Mouse (Mus musculus) kidney, embryonic 15.5 days (tissue): ENCODE measurements at regions not wholly inside any gene's neighbourhood (a gene's known extent, or its start where the extent isn't known, plus 50 kb on each side); places are given as distances from the start of the nearest gene placed in this dataset.

Experiments
- ATAC-seq: fragments of 200-750 bp; cut with Nextera tagmentation; replicated peaks from 2 replicates; pipeline ENCODE4 v1.8.0; 2017; ENCODE audit warnings: moderate TSS enrichment; ENCODE audit not compliant: low FRiP score
- H3K27ac ChIP-seq: fragments of 300-500 bp; sonication (generic); 2 replicates; pipeline ENCODE4 v1.5.1; 2015; ENCODE audit warnings: mild to moderate bottlenecking, inconsistent platforms
- H3K27me3 ChIP-seq: fragments of 300-500 bp; sonication (generic); 2 replicates; pipeline ENCODE4 v1.6.1; 2015; ENCODE audit warnings: inconsistent platforms
- H3K36me3 ChIP-seq: fragments of 300-500 bp; sonication (generic); 2 replicates; pipeline ENCODE4 v1.6.1; 2015; ENCODE audit warnings: inconsistent platforms
- H3K4me1 ChIP-seq: fragments of 300-500 bp; sonication (generic); 2 replicates; pipeline ENCODE4 v1.6.1; 2015; ENCODE audit warnings: inconsistent platforms
- H3K4me2 ChIP-seq: fragments of 300-500 bp; sonication (generic); 2 replicates; pipeline ENCODE4 v1.6.1; 2015; ENCODE audit warnings: moderate library complexity, mild to moderate bottlenecking, inconsistent platforms
- H3K4me3 ChIP-seq: fragments of 300-500 bp; sonication (generic); replicated peaks from 2 replicates; pipeline ENCODE4 v1.5.1; 2015; ENCODE audit warnings: mild to moderate bottlenecking, inconsistent platforms
- H3K9ac ChIP-seq: fragments of 300-500 bp; sonication (generic); 2 replicates; pipeline ENCODE4 v1.6.1; 2015; ENCODE audit warnings: mild to moderate bottlenecking, inconsistent platforms
- H3K9me3 ChIP-seq: fragments of 300-500 bp; sonication (generic); replicated peaks from 2 replicates; pipeline ENCODE4 v1.6.1; 2016; ENCODE audit warnings: inconsistent platforms
- WGBS: fragments of 180-500 bp; shearing (Covaris S2); methylation state at CpG from one replicate; pipeline ENCODE4 v1.1.7; 2015; ENCODE audit warnings: mixed read lengths; 5-methylcytosine and 5-hydroxymethylcytosine counted together

DNA sequence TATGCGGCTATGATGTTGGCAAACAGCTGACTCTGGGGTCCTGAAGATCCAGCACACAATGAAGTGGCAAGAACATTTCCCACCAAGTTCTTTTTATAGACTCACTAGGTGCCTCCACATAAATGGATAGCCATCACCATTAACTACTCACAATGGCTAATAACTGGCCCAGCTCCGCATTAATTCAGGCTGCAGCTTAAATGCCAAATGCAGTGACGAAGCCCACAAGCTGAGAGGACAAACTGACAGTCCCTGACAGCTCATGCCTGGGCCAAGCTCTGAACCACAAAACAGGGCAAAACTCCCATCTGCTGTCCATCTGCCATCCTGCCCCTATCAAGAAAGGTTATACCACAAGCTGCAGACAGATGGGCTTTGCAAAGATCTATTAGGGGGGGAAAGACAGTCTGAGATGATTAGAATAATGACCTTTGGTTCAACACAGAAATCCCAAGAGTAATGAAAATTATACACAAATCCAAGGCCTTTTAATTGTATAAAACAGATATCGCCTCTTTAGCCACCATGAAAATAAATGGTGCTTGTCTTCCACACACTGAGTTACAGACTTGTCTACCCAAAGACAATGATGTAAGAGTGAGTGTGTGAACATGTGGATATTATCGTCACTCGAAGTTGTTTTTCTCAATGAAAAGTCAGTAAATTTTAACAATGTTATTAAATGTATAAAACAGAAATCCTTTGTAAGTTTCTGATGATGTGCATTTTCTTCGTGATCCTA lies 224.1 kb downstream of the Gm11361 start:
- no peak overlapping the region for H3K9ac ChIP-seq
- H3K4me3 ChIP-seq, result no peak overlapping the region
- H3K27me3 ChIP-seq, result no peaks in the 10 kb centered on the region
- WGBS, result 80% methylated on average over 7 of the region's 7 CpGs
- no peak overlapping the region for H3K4me2 ChIP-seq
- peaks cover 2% of the 10 kb centered on the region; the same call in 1 of the 2 replicates for H3K36me3 ChIP-seq
- H3K4me1 ChIP-seq, result 0 out of 2 replicates have a peak, but pooled peaks cover 4% of the 10 kb centered on the region
- H3K9me3 ChIP-seq, result no peaks in the 10 kb centered on the region
- no peak overlapping the region for H3K27ac ChIP-seq
- ATAC-seq, result no peak

DNA sequence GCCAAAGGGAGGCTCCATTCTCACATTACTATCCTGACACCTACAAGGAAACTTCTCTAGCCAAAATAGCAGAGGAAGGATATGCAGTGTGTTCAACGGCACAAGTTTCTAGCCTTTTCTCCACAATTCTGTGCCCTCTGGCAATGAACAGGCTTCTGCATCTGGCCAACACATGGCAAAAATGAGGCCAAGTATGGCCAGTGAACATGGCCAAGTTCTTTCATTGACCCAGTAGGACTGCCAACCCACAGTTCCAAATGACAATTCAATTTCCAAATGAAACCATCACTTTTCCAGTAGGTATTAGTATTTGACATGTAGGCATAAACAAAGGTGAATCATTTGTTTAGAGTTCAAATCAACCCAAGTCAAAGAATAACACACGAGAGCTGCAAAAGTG lies 208.8 kb downstream of the Gm11361 start:
- H3K4me2 ChIP-seq, result no peak overlapping the region
- WGBS, result 89% methylated on average over 2 of the region's 2 CpGs
- H3K27me3 ChIP-seq, result no peaks in the 10 kb centered on the region
- H3K4me1 ChIP-seq, result no peaks in the 10 kb centered on the region
- no peak for ATAC-seq
- H3K36me3 ChIP-seq, result no peaks in the 10 kb centered on the region
- no peak overlapping the region for H3K4me3 ChIP-seq
- no peak overlapping the region for H3K27ac ChIP-seq
- no peak overlapping the region for H3K9ac ChIP-seq
- H3K9me3 ChIP-seq, result no peaks in the 10 kb centered on the region

DNA sequence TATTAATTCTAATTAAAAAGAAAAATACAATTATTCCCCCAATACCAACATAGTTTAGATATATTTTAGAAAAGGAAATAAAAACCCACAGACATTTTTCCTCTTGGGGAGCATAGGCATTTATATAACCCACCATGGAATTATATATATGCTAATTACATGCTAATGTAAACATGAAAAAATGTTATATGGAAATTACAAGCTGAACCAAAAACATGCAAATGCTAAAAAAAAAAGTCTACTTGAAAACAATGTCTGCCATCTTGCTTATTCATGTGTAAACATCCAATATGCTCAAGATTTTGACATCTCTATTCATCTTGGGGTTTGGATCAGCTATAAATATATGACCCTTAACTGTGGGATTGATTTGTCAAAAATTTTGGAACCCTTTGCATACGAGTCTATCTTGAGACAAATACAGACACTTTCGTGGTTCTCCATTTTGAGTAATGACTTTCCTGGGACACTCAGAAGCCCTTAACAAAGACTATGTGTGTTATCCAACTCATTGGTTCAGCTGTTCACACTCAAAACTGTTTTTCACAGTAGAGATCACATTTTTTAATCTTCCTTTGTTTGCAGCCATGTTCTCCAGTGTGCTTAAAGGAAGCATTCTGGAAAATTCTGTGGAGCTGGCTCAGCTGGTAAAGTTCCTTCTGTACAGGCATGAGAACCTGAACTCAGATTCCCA lies 208.0 kb downstream of the Gm11361 start:
- Histone ChIP-seq H3K27me3 (no peaks in the 10 kb centered on the region), H3K4me1 (no peaks in the 10 kb centered on the region), H3K9me3 (no peaks in the 10 kb centered on the region), H3K4me2 (no peak overlapping the region), H3K9ac (no peak overlapping the region), H3K4me3 (no peak overlapping the region), H3K27ac (no peak overlapping the region), H3K36me3 (no peaks in the 10 kb centered on the region)
- ATAC-seq, result no peak
- WGBS, result 77% methylated on average over 2 of the region's 2 CpGs

DNA sequence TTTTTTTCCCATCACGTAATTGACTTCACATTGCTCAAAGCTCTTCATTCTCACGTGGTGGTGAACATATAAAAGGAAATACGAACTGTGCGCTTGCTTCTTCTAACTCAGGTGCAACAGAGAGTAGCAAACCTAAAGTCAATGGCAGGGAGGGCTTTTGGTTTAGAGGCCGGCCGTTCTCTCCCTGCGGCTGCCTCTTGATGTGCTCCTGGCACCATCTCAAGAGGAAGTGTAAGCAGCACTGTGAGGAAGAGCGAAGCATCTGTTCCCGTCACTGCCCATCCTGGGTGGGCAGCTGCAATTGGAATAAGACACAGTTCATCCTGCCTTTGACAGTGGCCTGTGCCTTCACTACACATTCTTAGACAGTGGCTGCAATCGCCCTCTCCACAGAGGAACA lies 204.0 kb downstream of the Gm11361 start:
- H3K4me2 ChIP-seq, result no peak overlapping the region
- no peak for ATAC-seq
- no peaks in the 10 kb centered on the region for H3K4me1 ChIP-seq
- no peak overlapping the region for H3K4me3 ChIP-seq
- no peak overlapping the region for H3K9ac ChIP-seq
- no peaks in the 10 kb centered on the region for H3K27me3 ChIP-seq
- H3K36me3 ChIP-seq, result no peaks in the 10 kb centered on the region
- no peaks in the 10 kb centered on the region for H3K9me3 ChIP-seq
- no peak overlapping the region for H3K27ac ChIP-seq
- WGBS, result 92% methylated on average over 10 of the region's 10 CpGs

DNA sequence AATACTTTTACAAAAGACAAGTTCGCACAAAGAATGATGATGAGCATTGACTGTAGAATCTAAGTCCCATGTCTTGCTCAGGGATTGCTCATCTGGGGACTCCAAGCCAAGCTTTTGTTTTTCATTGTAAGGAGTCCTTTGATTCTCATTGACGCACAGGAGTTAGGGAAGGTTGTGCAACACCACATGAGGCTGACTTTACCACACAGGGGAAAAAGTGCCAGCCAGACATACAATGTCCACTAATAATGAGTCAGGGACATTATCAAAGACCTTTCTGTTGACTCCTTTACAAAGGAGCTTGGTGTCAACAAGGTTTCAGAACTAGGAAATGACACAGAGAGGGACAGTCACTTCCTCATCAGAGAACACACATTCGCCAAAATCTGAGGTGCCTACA lies 200.1 kb downstream of the Gm11361 start:
- H3K4me1 ChIP-seq, result no peaks in the 10 kb centered on the region
- 87% methylated on average over 3 of the region's 3 CpGs for WGBS
- H3K27ac ChIP-seq, result no peak overlapping the region
- ATAC-seq, result no peak
- H3K9me3 ChIP-seq, result no peaks in the 10 kb centered on the region
- H3K9ac ChIP-seq, result no peak overlapping the region
- no peak overlapping the region for H3K4me3 ChIP-seq
- no peaks in the 10 kb centered on the region for H3K27me3 ChIP-seq
- H3K4me2 ChIP-seq, result no peak overlapping the region
- no peaks in the 10 kb centered on the region for H3K36me3 ChIP-seq

DNA sequence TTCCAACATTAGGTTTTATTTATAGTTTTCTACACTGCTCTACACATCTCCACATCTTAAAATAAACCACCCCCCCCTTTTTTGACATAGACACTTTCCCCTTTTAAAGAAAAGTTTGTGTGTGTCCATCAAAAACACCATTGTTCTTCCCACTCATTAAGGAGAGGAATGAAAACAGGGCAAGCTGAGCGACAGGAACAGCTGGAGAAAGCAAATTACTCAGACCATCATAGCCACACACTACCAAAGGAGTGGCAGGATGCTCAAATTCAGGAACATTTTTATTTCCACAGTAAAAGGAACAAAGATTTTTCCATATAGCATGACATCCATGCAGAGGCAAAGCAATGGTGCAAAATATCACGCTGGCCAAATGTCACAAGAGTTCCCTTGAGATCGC lies 198.6 kb downstream of the Gm11361 start:
- WGBS, result 88% methylated on average over 3 of the region's 3 CpGs
- no peaks in the 10 kb centered on the region for H3K27me3 ChIP-seq
- H3K4me3 ChIP-seq, result no peak overlapping the region

DNA sequence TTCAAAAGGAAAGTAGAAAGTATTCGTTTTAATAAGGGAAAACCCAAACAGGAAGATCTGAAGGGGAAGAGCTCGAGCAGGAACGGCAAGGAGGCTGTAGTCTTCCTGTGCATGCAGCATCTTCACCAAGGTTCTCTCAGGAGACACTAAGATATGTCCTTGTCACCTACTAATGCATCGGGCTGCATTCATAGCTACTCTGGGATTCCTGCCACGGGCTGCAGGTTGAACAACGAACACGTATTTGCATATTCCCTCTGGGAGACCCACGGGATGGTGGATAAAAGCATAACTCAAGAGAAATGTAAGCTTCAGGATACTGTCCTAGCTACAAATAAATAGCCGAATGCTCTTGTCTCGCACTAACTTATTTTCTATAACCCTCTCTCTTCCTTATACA lies 197.7 kb downstream of the Gm11361 start:
- H3K4me2 ChIP-seq, result no peak overlapping the region
- no peaks in the 10 kb centered on the region for H3K4me1 ChIP-seq
- no peak for ATAC-seq
- no peak overlapping the region for H3K9ac ChIP-seq
- no peaks in the 10 kb centered on the region for H3K27me3 ChIP-seq
- 85% methylated on average over 10 of the region's 10 CpGs for WGBS
- H3K4me3 ChIP-seq, result no peak overlapping the region
- no peak overlapping the region for H3K27ac ChIP-seq
- H3K9me3 ChIP-seq, result no peaks in the 10 kb centered on the region
- H3K36me3 ChIP-seq, result no peaks in the 10 kb centered on the region

More for the DNA sequence above, 198.6 kb downstream of the Gm11361 start:
- Histone ChIP-seq H3K4me1 (no peaks in the 10 kb centered on the region), H3K9ac (no peak overlapping the region), H3K9me3 (no peaks in the 10 kb centered on the region), H3K4me2 (no peak overlapping the region), H3K27ac (no peak overlapping the region), H3K36me3 (no peaks in the 10 kb centered on the region)
- ATAC-seq, result no peak

DNA sequence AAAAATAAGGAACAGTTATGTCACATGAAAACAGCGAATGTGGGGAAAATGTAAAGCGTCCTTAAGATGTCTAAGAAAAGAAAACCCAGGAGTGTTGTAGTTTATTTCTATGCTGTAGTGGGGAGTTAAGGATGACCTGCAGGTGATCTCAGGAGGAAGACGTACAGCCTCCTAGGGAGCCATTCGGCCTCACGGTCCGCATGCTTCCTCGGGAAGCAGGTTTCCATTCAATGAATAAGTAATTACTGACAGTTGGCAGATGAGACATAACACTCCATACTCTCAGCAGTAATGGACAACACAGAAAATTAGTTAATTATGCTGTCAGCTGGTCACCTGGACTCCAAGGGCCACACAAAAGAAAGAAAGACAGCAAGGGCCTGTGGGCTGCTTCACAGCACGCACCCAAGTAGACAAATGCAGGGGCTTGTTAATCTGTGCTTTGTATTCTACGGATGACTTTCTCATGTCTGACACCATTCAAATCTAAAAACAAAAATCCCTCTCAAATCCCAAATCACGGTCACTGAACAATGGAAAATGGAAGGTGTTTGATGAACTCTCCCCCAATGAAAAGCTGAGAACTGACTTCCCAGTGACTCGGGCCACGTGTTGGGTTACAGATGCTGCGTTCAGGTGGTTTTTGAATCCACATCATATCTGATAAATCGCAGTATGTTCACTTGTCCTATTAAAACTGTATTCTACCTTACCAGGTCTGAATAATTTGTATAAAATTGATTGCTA lies 193.5 kb downstream of the Gm11361 start:
- Histone ChIP-seq H3K36me3 (no peaks in the 10 kb centered on the region), H3K27me3 (no peaks in the 10 kb centered on the region), H3K9me3 (no peaks in the 10 kb centered on the region), H3K4me2 (no peak overlapping the region), H3K27ac (no peak overlapping the region), H3K4me3 (no peak overlapping the region), H3K9ac (no peak overlapping the region), H3K4me1 (no peaks in the 10 kb centered on the region)
- 80% methylated on average over 14 of the region's 14 CpGs for WGBS
- ATAC-seq, result no peak

DNA sequence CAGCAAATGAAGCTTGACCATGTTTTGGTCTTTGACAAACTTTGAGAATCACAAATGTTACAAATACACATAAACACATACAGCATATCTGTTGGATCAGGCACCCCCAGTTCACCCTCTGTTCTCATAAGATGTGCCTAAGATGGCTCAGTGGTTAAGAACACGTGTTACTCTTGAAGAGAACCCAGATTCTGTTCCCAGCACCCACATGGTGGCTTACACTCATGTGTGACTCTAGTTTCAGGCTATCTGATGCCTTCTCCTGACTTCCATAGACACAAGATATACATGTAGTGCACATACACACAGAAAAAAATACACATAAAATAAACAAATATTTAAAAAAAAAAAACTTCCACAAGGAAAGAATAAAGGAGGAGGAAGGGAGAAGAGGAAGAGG lies 191.7 kb downstream of the Gm11361 start:
- H3K4me1 ChIP-seq, result no peaks in the 10 kb centered on the region
- H3K4me2 ChIP-seq, result no peak overlapping the region
- H3K9ac ChIP-seq, result no peak overlapping the region
- H3K9me3 ChIP-seq, result no peaks in the 10 kb centered on the region
- H3K4me3 ChIP-seq, result no peak overlapping the region
- 92% methylated on average over 1 of the region's 1 CpGs for WGBS
- H3K27ac ChIP-seq, result no peak overlapping the region
- no peak for ATAC-seq
- H3K36me3 ChIP-seq, result no peaks in the 10 kb centered on the region
- no peaks in the 10 kb centered on the region for H3K27me3 ChIP-seq

DNA sequence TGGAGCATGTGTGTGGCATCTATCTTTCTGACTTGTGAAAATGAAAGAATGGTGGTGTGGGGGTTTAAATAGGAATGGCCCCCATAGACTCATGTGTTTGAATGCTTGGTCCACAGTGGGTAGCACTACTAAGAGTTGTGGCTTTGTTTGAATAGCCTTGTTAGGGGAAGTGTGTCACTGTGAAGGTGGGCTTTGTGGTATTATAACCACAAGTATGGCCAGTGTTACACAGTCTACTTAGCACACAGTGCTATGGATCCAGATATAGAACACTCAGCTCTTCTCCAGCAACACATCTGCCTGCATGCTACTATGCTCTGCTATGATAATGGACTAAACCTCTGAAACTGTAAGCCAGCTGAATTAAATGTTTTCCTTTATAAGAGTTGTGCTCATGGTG lies 184.9 kb downstream of the Gm11361 start:
- ATAC-seq, result no peak
- Histone ChIP-seq H3K27ac (no peak overlapping the region), H3K9ac (no peak overlapping the region), H3K4me1 (no peaks in the 10 kb centered on the region), H3K36me3 (peaks cover 6% of the 10 kb centered on the region; the same call in 1 of the 2 replicates), H3K4me3 (no peak overlapping the region), H3K4me2 (no peak overlapping the region), H3K27me3 (no peaks in the 10 kb centered on the region), H3K9me3 (no peaks in the 10 kb centered on the region)

DNA sequence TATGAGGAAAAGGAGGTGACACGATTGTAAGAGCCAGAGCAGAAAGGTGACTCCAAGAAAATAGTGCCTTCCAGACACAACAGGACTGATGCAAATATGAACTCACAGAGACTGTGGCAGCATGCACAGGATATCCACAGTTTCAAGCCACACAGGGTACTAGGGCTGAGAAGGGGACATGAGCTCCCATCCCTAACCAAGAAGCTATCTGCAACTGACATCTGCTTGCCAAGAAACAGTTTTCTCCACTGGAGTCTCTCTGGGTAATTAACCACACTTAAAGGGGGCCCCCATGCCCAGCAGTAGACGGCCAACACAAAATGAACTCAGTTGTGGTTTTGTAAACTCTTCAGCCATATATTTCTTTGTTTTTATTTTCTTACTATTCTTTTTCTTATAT lies 176.1 kb downstream of the Gm11361 start:
- Histone ChIP-seq H3K9ac (no peak overlapping the region), H3K27me3 (no peaks in the 10 kb centered on the region), H3K4me1 (no peaks in the 10 kb centered on the region), H3K4me3 (no peak overlapping the region), H3K27ac (no peak overlapping the region), H3K4me2 (no peak overlapping the region), H3K36me3 (no peaks in the 10 kb centered on the region), H3K9me3 (no peaks in the 10 kb centered on the region)
- no peak for ATAC-seq
- WGBS, result 47% methylated on average over 2 of the region's 2 CpGs

DNA sequence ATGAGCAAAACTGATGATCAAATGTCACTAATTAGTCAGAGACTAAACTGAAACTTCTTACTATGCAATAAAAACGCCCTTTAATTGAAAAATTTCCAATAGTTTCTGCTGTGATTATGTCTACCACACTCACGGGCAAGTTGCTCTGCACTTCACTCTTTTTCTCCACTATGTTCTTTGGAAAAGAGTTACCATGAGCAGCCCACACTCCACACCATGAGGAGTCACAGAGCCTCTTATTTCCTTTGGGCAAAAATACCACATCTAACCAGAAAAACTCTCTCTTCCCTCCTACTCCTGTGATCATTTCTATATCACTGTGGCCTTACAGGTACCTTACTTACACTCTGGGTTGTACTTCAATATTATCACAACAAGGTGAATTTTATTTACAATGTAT lies 174.7 kb downstream of the Gm11361 start:
- Histone ChIP-seq H3K27ac (no peak overlapping the region), H3K4me2 (no peak overlapping the region), H3K9me3 (no peaks in the 10 kb centered on the region), H3K4me3 (no peak overlapping the region), H3K27me3 (no peaks in the 10 kb centered on the region), H3K36me3 (no peaks in the 10 kb centered on the region), H3K4me1 (no peaks in the 10 kb centered on the region), H3K9ac (no peak overlapping the region)
- WGBS, result 86% methylated on average over 2 of the region's 2 CpGs
- no peak for ATAC-seq
